In the genomic region with DNA sequence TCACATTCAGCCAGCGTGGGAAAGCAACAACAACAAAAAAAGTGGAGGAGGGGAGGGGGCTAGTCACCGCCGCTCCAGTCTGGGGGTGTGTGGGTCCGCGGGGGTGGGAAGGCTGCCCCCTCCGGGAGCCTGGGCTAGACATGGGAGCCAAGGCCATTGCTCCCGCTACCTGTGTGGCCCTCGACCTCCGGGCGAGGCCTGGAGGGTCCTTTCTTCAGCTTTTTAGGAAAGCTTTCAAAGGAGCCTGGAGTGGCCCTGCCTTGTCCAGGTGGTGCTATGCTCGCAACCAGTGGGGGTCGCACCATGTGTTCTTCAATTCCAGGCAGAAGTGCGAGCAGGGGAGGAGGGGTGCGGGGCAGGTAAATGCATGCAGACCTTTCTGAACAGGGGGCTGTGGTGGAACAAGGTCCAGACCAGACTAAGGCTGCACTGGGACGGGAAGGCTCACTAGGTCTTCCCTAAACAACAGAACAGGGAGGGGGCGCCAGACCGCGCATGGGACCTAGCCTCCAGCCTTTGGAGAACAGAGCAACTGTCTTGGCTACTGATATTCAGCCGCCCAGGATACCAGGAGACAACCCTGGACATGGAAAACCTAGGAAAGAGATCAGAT, we compare ENCODE assay signal across 9 mouse cellular contexts.
A peak's percentile ranks its signal among the peaks of the same experiment; 100 is the strongest.
DNase-seq lines count a peak whose midpoint lies in the region; ATAC-seq lines count a peak whose summit lies in the region.
"Had no signal": no experiment of that assay in that cellular context is flagged by ENCODE, and none has a peak within 500 bp of the region (broad histone marks: within the 10 kb centered on the region; RNA-seq: fewer than 3 reads in every experiment).

No protein-coding gene starts in this region.

- 7% methylated on average over 19 of the region's 19 CpGs for WGBS in hindbrain, embryonic 13.5 days
- 6% methylated on average over 19 of the region's 19 CpGs for WGBS in midbrain, embryonic 13.5 days

- no peaks in the 10 kb centered on the region for H3K9me3 ChIP-seq in hindbrain, embryonic 13.5 days
- no peaks in the 10 kb centered on the region for H3K9me3 ChIP-seq in midbrain, embryonic 13.5 days

- ATAC-seq in hindbrain, embryonic 13.5 days (ENCODE audit: low FRiP score) = no peak
- ATAC-seq in midbrain, embryonic 13.5 days = peak; percentile 41; the same call in 1 of the 2 replicates
- no peak for ATAC-seq in erythroid progenitor cell, adult 5-6 weeks (replicated peaks; ENCODE audit: low FRiP score, poor library complexity, severe bottlenecking)
- ATAC-seq in megakaryocyte progenitor cell, adult 5-6 weeks (replicated peaks; ENCODE audit: poor library complexity) = no peak

- H3K27ac ChIP-seq in hindbrain, embryonic 13.5 days = no peak overlapping the region
- H3K27ac ChIP-seq in midbrain, embryonic 13.5 days = no peak overlapping the region

- peak; percentile 0 to 5 for DNase-seq in cerebellum, postnatal 10 days
- DNase-seq in cerebellum, postnatal 4 days (ENCODE audit: low spot score in 2 of 2) = no peak
- DNase-seq in R1 (ENCODE audit: low read depth, low spot score) = peak; percentile 55
- DNase-seq in adrenal gland, adult 18-20 months (ENCODE audit: low spot score in 2 of 2) = no peak
- DNase-seq: lung, postnatal 36 days had no signal

- peaks cover 18% of the 10 kb centered on the region for H3K27me3 ChIP-seq in hindbrain, embryonic 13.5 days
- peaks cover 16% of the 10 kb centered on the region for H3K27me3 ChIP-seq in midbrain, embryonic 13.5 days

- no peaks in the 10 kb centered on the region for H3K36me3 ChIP-seq in hindbrain, embryonic 13.5 days
- no peaks in the 10 kb centered on the region for H3K36me3 ChIP-seq in midbrain, embryonic 13.5 days

- peaks cover 16% of the 10 kb centered on the region for H3K4me1 ChIP-seq in hindbrain, embryonic 13.5 days (replicated peaks)
- peaks cover 16% of the 10 kb centered on the region for H3K4me1 ChIP-seq in midbrain, embryonic 13.5 days (replicated peaks)

- peak overlapping the region; percentile 86 for H3K4me2 ChIP-seq in hindbrain, embryonic 13.5 days
- peak overlapping the region; percentile 89 for H3K4me2 ChIP-seq in midbrain, embryonic 13.5 days (replicated peaks)

- peak overlapping the region; percentile 48 for H3K4me3 ChIP-seq in hindbrain, embryonic 13.5 days
- H3K4me3 ChIP-seq in midbrain, embryonic 13.5 days (replicated peaks) = peak overlapping the region; percentile 48

- H3K9ac ChIP-seq in hindbrain, embryonic 13.5 days = peak overlapping the region; percentile 60; the same call in 1 of the 2 replicates
- 0 out of 2 replicates have a peak overlapping the region, but pooled peaks have one; percentile 39 for H3K9ac ChIP-seq in midbrain, embryonic 13.5 days (replicated peaks)

Comparison
In these comparisons a context has a peak if more than half of its experiments do, and no peak if none do; other contexts are left out.
1. DNase-seq: peak in cerebellum, postnatal 10 days (2 of 2) and R1 (single experiment); none in cerebellum, postnatal 4 days (0 of 2) and adrenal gland, adult 18-20 months (0 of 2).